Mouse (Mus musculus) lung, adult 2 months (tissue): ENCODE data around the gene Mylip.

Experiments
- CTCF ChIP-seq: fragments of 200-500 bp; IDR thresholded peaks from 2 replicates; pipeline ENCODE4 v1.5.1; 2011; ENCODE audit warnings: mild to moderate bottlenecking, low read length, control low read depth; ENCODE audit not compliant: insufficient read depth
- POLR2A ChIP-seq: fragments of 200-500 bp; IDR thresholded peaks from 2 replicates; pipeline ENCODE4 v1.6.1; 2011; ENCODE audit warnings: low read depth, mild to moderate bottlenecking, control low read depth, low read length, borderline replicate concordance; ENCODE audit errors: extremely low read depth

DNA sequence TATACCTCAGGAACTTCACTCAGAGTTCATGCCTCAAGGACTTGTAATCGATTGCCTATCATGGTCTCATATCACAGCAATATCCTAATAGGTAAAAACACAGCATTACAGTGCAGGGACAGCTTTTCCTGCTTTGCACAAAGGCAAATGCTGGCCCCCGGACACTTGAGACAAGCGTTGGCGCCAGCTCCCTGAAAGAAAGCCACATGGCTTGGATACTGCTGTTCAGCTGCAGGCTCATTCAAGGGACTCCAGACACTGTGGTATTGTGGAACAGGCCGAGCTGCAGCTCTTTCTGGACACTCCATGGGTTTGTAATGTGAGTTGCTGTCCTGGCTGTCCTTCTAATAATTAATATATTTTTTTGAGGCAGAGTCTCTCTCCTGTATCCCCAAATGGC lies 34.4 kb downstream of the Mylip start:
- no peak for TF ChIP-seq CTCF
- no peak for TF ChIP-seq POLR2A
